Mouse (Mus musculus) CH12.LX (cell line): ENCODE data around the gene Xpo6.

Source experiments
- CTCF ChIP-seq, 2 experiments: IDR thresholded peaks in 1 of 2; conservative IDR thresholded peaks in 1 of 2; 2 replicates each; pipeline ENCODE4 v1.5.1; 2011 to 2012; ENCODE audit warnings: low read depth in 2 of 2, low read length in 2 of 2, improper control_type of control experiment in 1 of 2, inconsistent platforms in 1 of 2, mild to moderate bottlenecking in 1 of 2, moderate library complexity in 1 of 2
- MAFK ChIP-seq: IDR thresholded peaks from 2 replicates; pipeline ENCODE4 v1.6.1; 2011; ENCODE audit warnings: low read length, improper control_type of control experiment; ENCODE audit not compliant: insufficient replicate concordance
- POLR2A ChIP-seq: IDR thresholded peaks from 2 replicates; pipeline ENCODE4 v1.6.1; 2011; ENCODE audit warnings: low read depth, mild to moderate bottlenecking, improper control_type of control experiment, low read length
- POLR2AphosphoS2 ChIP-seq: IDR thresholded peaks from 2 replicates; pipeline ENCODE4 v1.6.1; 2011; ENCODE audit warnings: low read depth, low read length, improper control_type of control experiment
- RAD21 ChIP-seq: IDR thresholded peaks from 2 replicates; pipeline ENCODE4 v1.6.1; 2011; ENCODE audit warnings: low read depth, mild to moderate bottlenecking, low read length, improper control_type of control experiment, moderate library complexity
- ZC3H11A ChIP-seq: IDR thresholded peaks from 2 replicates; pipeline ENCODE4 v1.6.1; 2012; ENCODE audit warnings: low read depth, mild to moderate bottlenecking, inconsistent platforms, low read length, improper control_type of control experiment

- TF ChIP-seq CTCF (conservative IDR thresholded peaks at IDR 0.05 in 1 of 2, IDR thresholded peaks at IDR 0.05 in 1 of 2; ENCODE audit: low read depth in 2 of 2, low read length in 2 of 2) (no peak; a peak in 1 of 4 replicates), POLR2A (peak; percentile 86), MAFK (no peak), ZC3H11A (no peak), POLR2AphosphoS2 (peak; percentile 72; the same call in 1 of the 2 replicates), RAD21 (no peak)
Observed at GRCm38 (mm10) chr7:126200178-126200996, at the start of gene Xpo6.
